Comparison of ENCODE assay signal across 10 mouse cellular contexts in the genomic region with DNA sequence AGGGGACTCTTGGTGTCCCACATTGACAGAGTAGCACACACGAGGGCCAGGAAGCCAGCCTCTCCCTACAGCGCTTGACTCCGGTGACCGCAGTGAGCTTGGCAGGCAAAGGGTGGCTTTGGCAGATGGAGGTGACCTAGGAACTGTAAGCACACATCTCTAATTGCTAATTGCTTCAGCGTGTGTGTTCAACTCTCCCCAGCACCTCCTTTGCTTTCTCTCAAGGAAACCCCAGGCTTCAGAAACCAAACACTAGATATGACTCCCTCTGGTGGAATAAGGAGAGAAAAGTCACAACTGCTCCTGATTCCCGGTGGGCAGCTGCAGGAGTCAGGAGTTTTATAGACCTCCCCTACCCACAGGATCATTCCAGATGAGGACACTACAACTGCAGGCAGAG.
A peak's percentile ranks its signal among the peaks of the same experiment; 100 is the strongest.
DNase-seq lines count a peak whose midpoint lies in the region; ATAC-seq and TF ChIP-seq lines count a peak whose summit lies in the region.
"Had no signal": no experiment of that assay in that cellular context is flagged by ENCODE, and none has a peak within 500 bp of the region (broad histone marks: within the 10 kb centered on the region; RNA-seq: fewer than 3 reads in every experiment).

No protein-coding gene starts in this region.

- H3K9me3 ChIP-seq in midbrain, embryonic 16.5 days (replicated peaks; ENCODE audit: control insufficient read depth, low read length, poor library complexity, severe bottlenecking), result no peaks in the 10 kb centered on the region
- H3K9me3 ChIP-seq in midbrain, embryonic 10.5 days (replicated peaks), result no peaks in the 10 kb centered on the region

- no peak overlapping the region for H3K4me3 ChIP-seq in midbrain, embryonic 16.5 days (ENCODE audit: low read depth, low read length)
- no peak overlapping the region for H3K4me3 ChIP-seq in midbrain, embryonic 10.5 days
- no peak overlapping the region for H3K4me3 ChIP-seq in thymus, adult 2 months (ENCODE audit: control insufficient read depth, insufficient read depth, low read length)

- no peak for TF ChIP-seq POLR2A in thymus, adult 2 months (IDR thresholded peaks at IDR 0.05; ENCODE audit: control insufficient read depth, extremely low read depth, insufficient read depth, low read length, poor library complexity)

- ATAC-seq in midbrain, embryonic 16.5 days, result 0 out of 2 replicates have a peak, but pooled peaks have one; percentile 2

- no peak overlapping the region for H3K4me2 ChIP-seq in midbrain, embryonic 16.5 days (ENCODE audit: low read length)

- TF ChIP-seq CTCF in thymus, adult 2 months (IDR thresholded peaks at IDR 0.05; ENCODE audit: borderline replicate concordance, control insufficient read depth, extremely low read depth, insufficient read depth, low read length, poor library complexity), result no peak

- peak; percentile 41 for DNase-seq in gastrocnemius, postnatal 25 days
- DNase-seq in gastrocnemius, postnatal 4 days (ENCODE audit: low spot score in 2 of 2), result no peak
- DNase-seq in midbrain, embryonic 10.5 days (ENCODE audit: low spot score), result no peak
- DNase-seq in embryo, embryonic 11 days, result peak; percentile 70
- DNase-seq in thymus, adult 2 months, result no peak
- no peak for DNase-seq in kidney, adult 11 months
- no peak for DNase-seq in kidney, adult 8-10 months
- DNase-seq: layer of hippocampus, postnatal 36 days had no signal

- no peaks in the 10 kb centered on the region for H3K27me3 ChIP-seq in midbrain, embryonic 16.5 days (ENCODE audit: control insufficient read depth, insufficient read depth, low read depth, low read length)
- H3K27me3 ChIP-seq in midbrain, embryonic 10.5 days (ENCODE audit: low read depth, poor library complexity, severe bottlenecking), result peaks cover 10% of the 10 kb centered on the region
- H3K27me3 ChIP-seq in thymus, adult 2 months (ENCODE audit: control insufficient read depth, insufficient read depth, low read length), result no peaks in the 10 kb centered on the region

- no peaks in the 10 kb centered on the region for H3K36me3 ChIP-seq in midbrain, embryonic 16.5 days (ENCODE audit: control insufficient read depth, insufficient read depth, low read length)
- H3K36me3 ChIP-seq in midbrain, embryonic 10.5 days, result no peaks in the 10 kb centered on the region
- H3K36me3 ChIP-seq in thymus, adult 2 months (ENCODE audit: control insufficient read depth, insufficient read depth, low read length), result no peaks in the 10 kb centered on the region

- no peak overlapping the region for H3K27ac ChIP-seq in midbrain, embryonic 16.5 days (ENCODE audit: low read length)
- no peak overlapping the region for H3K27ac ChIP-seq in midbrain, embryonic 10.5 days (replicated peaks)
- H3K27ac ChIP-seq in thymus, adult 2 months (ENCODE audit: control insufficient read depth, insufficient read depth, low read length), result no peak overlapping the region
- H3K27ac ChIP-seq: macrophage had no signal

- no peak overlapping the region for H3K9ac ChIP-seq in midbrain, embryonic 16.5 days (ENCODE audit: low read depth, low read length)

- peaks cover 9% of the 10 kb centered on the region; the same call in 1 of the 2 replicates for H3K4me1 ChIP-seq in midbrain, embryonic 16.5 days (ENCODE audit: control insufficient read depth, insufficient read depth, low read length)
- H3K4me1 ChIP-seq in midbrain, embryonic 10.5 days, result peaks cover 19% of the 10 kb centered on the region
- H3K4me1 ChIP-seq in thymus, adult 2 months (replicated peaks; ENCODE audit: control insufficient read depth, insufficient read depth, low read length), result no peaks in the 10 kb centered on the region

- 47% methylated on average over 6 of the region's 6 CpGs for WGBS in midbrain, embryonic 16.5 days
- WGBS in midbrain, embryonic 10.5 days, result 51% methylated on average over 6 of the region's 6 CpGs
- WGBS in thymus, adult 2 months, result 55% methylated on average over 6 of the region's 6 CpGs

Comparison
In these comparisons a context has a peak if more than half of its experiments do, and no peak if none do; other contexts are left out.
1. DNase-seq: peak in gastrocnemius, postnatal 25 days (single experiment) and embryo, embryonic 11 days (single experiment); none in gastrocnemius, postnatal 4 days (0 of 2), midbrain, embryonic 10.5 days (single experiment), thymus, adult 2 months (single experiment), kidney, adult 11 months (single experiment) and kidney, adult 8-10 months (0 of 2).